In genomic region chr7:30394379-30394778, GRCm38 (mm10) we compare ENCODE assay signal across 8 mouse cellular contexts. TPM values are rescaled to one million over a fixed set of nuclear protein-coding genes. Genes with fewer than 3 reads are reported as not detected.
DNase-seq lines count a peak whose midpoint lies in the region; ATAC-seq and TF ChIP-seq lines count a peak whose summit lies in the region.

No protein-coding gene starts in this region.

- peaks cover 6% of the 10 kb centered on the region for H3K4me1 ChIP-seq in bone marrow, adult 2 months (ENCODE audit: control insufficient read depth, insufficient read depth, low read length)
- no peaks in the 10 kb centered on the region for H3K4me1 ChIP-seq in heart, postnatal 0 days (ENCODE audit: control insufficient read depth, insufficient read depth)
- no peaks in the 10 kb centered on the region; the same call in 1 of the 2 replicates for H3K4me1 ChIP-seq in liver, embryonic 16.5 days (ENCODE audit: control insufficient read depth, low read depth, low read length)
- H3K4me1 ChIP-seq in spleen, adult 2 months (ENCODE audit: control insufficient read depth, insufficient read depth, insufficient read length): peaks cover 13% of the 10 kb centered on the region; the same call in 1 of the 2 replicates

- H3K27me3 ChIP-seq in heart, postnatal 0 days (ENCODE audit: control insufficient read depth, insufficient read depth, low read length): no peaks in the 10 kb centered on the region
- no peaks in the 10 kb centered on the region for H3K27me3 ChIP-seq in liver, embryonic 16.5 days (ENCODE audit: control insufficient read depth, insufficient read depth, low read depth, low read length)
- H3K27me3 ChIP-seq in spleen, adult 2 months (ENCODE audit: control insufficient read depth, insufficient read depth, low read length): no peaks in the 10 kb centered on the region

- H3K36me3 ChIP-seq in heart, postnatal 0 days (replicated peaks; ENCODE audit: control insufficient read depth, insufficient read depth, low read length): no peaks in the 10 kb centered on the region
- no peaks in the 10 kb centered on the region for H3K36me3 ChIP-seq in liver, embryonic 16.5 days (ENCODE audit: control insufficient read depth, insufficient read depth)
- no peaks in the 10 kb centered on the region for H3K36me3 ChIP-seq in spleen, adult 2 months (ENCODE audit: control insufficient read depth, insufficient read depth, low read length)

- peak overlapping the region; percentile 24; the same call in 1 of the 2 replicates for H3K27ac ChIP-seq in layer of hippocampus, adult 2 months
- H3K27ac ChIP-seq in bone marrow, adult 2 months (ENCODE audit: control insufficient read depth, insufficient read depth, low read depth, low read length, poor library complexity): peak overlapping the region; percentile 86
- H3K27ac ChIP-seq in heart, postnatal 0 days (ENCODE audit: low read depth): peak overlapping the region; percentile 82
- peak overlapping the region; percentile 68 for H3K27ac ChIP-seq in liver, embryonic 16.5 days (ENCODE audit: low read length)
- peak overlapping the region; percentile 85 for H3K27ac ChIP-seq in spleen, adult 2 months (ENCODE audit: insufficient read depth, low read length)

- no peak for TF ChIP-seq EP300 in heart, postnatal 0 days (IDR thresholded peaks at IDR 0.05; ENCODE audit: low read depth)

- no peak for TF ChIP-seq CTCF in layer of hippocampus, adult 2 months (conservative IDR thresholded peaks at IDR 0.05)
- TF ChIP-seq CTCF in bone marrow, adult 2 months (IDR thresholded peaks at IDR 0.05; ENCODE audit: control insufficient read depth, insufficient read depth, low read length): no peak
- TF ChIP-seq CTCF in heart, postnatal 0 days (IDR thresholded peaks at IDR 0.05; ENCODE audit: low read depth): no peak
- TF ChIP-seq CTCF in spleen, adult 2 months (IDR thresholded peaks at IDR 0.05; ENCODE audit: extremely low read depth, insufficient read depth, insufficient read length, insufficient replicate concordance): no peak

- no peak for DNase-seq in layer of hippocampus, adult 2 months (ENCODE audit: low spot score in 2 of 2)
- DNase-seq in layer of hippocampus, postnatal 36 days: no peak
- DNase-seq in heart, postnatal 0 days (ENCODE audit: low spot score): peak; percentile 56
- DNase-seq in spleen, adult 2 months (ENCODE audit: low read depth in 1 of 2, low spot score in 2 of 2): peak; percentile 66 to 84
- DNase-seq in ovary, postnatal 14 days (ENCODE audit: low spot score): no peak
- DNase-seq in cerebellum, adult 9-10 months: no peak

- no peaks in the 10 kb centered on the region for H3K9me3 ChIP-seq in heart, postnatal 0 days (replicated peaks; ENCODE audit: control insufficient read depth, low read length)
- H3K9me3 ChIP-seq in liver, embryonic 16.5 days (replicated peaks; ENCODE audit: control insufficient read depth, low read length): no peaks in the 10 kb centered on the region

- WGBS in bone marrow, adult 2 months: 0% methylated on average over 11 of the region's 11 CpGs
- 40% methylated on average over 11 of the region's 11 CpGs for WGBS in heart, postnatal 0 days
- 7% methylated on average over 11 of the region's 11 CpGs for WGBS in liver, embryonic 16.5 days (ENCODE audit: insufficient replicate concordance)
- WGBS in spleen, adult 2 months: 1% methylated on average over 11 of the region's 11 CpGs

- H3K9ac ChIP-seq in heart, postnatal 0 days (replicated peaks; ENCODE audit: low read depth, low read length): no peak overlapping the region
- H3K9ac ChIP-seq in liver, embryonic 16.5 days (ENCODE audit: low read depth, low read length): no peak overlapping the region

- H3K4me3 ChIP-seq in layer of hippocampus, adult 2 months: no peak overlapping the region
- no peak overlapping the region for H3K4me3 ChIP-seq in bone marrow, adult 2 months (replicated peaks; ENCODE audit: control insufficient read depth, low read depth, low read length)
- no peak overlapping the region for H3K4me3 ChIP-seq in heart, postnatal 0 days (ENCODE audit: low read depth, low read length)
- H3K4me3 ChIP-seq in liver, embryonic 16.5 days (ENCODE audit: low read depth, low read length): no peak overlapping the region
- peak overlapping the region; percentile 41; the same call in 1 of the 2 replicates for H3K4me3 ChIP-seq in spleen, adult 2 months (ENCODE audit: extremely low read depth, insufficient read depth, insufficient read length)

- peak; percentile 66 for ATAC-seq in heart, postnatal 0 days (ENCODE audit: insufficient read depth, low read depth)
- peak; percentile 72 for ATAC-seq in liver, embryonic 16.5 days (ENCODE audit: low read depth)

- no peak; the same call in 1 of the 2 replicates for TF ChIP-seq POLR2A in bone marrow, adult 2 months (IDR thresholded peaks at IDR 0.05; ENCODE audit: borderline replicate concordance, control insufficient read depth, low read depth, low read length)
- TF ChIP-seq POLR2A in spleen, adult 2 months (IDR thresholded peaks at IDR 0.05; ENCODE audit: low read depth, low read length): no peak; the same call in none of the 2 replicates

- H3K4me2 ChIP-seq in heart, postnatal 0 days (ENCODE audit: low read depth, low read length): peak overlapping the region; percentile 1; the same call in 1 of the 2 replicates
- no peak overlapping the region for H3K4me2 ChIP-seq in liver, embryonic 16.5 days (ENCODE audit: low read depth, low read length)

RNA-seq across cellular contexts. Expression of gene Tyrobp, which starts 19.2 kb away (rescaled TPM):
- 10 to 100 TPM; 26.7 to 32.6 TPM for total RNA-seq in layer of hippocampus, adult 2 months (2021)
- total RNA-seq in layer of hippocampus, postnatal 36 days (2021): 10 to 100 TPM; 27.4 to 30.2 TPM
- 164 and 433 TPM in 2 replicates for polyA plus RNA-seq in bone marrow, adult 2 months (2011; ENCODE audit: insufficient read depth, insufficient read length, low replicate concordance, missing spikeins)
- 15.2 and 31.2 TPM in 2 replicates for total RNA-seq in heart, postnatal 0 days (2014; rRNA removed; ENCODE audit: low replicate concordance)
- 30.4 and 35.8 TPM in 2 replicates for polyA plus RNA-seq in heart, postnatal 0 days (2015; fragmentation: Nextera tagmentation; extraction: Ambion mirVana)
- 150 and 154 TPM in 2 replicates for polyA plus RNA-seq in liver, embryonic 16.5 days (2015; fragmentation: Nextera tagmentation; extraction: Ambion mirVana)
- 569 and 738 TPM in 2 replicates for polyA plus RNA-seq in spleen, adult 2 months (2012; rRNA removed)

RNA-seq across cellular contexts. Expression of gene Hcst, which starts 25.3 kb away (rescaled TPM):
- total RNA-seq in layer of hippocampus, adult 2 months (2021): 1 to 10 TPM in 1 of 2 experiments, not detected in 1; 1.5 TPM
- not detected for total RNA-seq in layer of hippocampus, postnatal 36 days (2021)
- polyA plus RNA-seq in bone marrow, adult 2 months (2011; ENCODE audit: insufficient read depth, insufficient read length, low replicate concordance, missing spikeins): 47.8 and 107 TPM in 2 replicates
- total RNA-seq in heart, postnatal 0 days (2014; rRNA removed; ENCODE audit: low replicate concordance): not detected in 2 replicates
- 1.1 and 1.4 TPM in 2 replicates for polyA plus RNA-seq in heart, postnatal 0 days (2015; fragmentation: Nextera tagmentation; extraction: Ambion mirVana)
- polyA plus RNA-seq in liver, embryonic 16.5 days (2015; fragmentation: Nextera tagmentation; extraction: Ambion mirVana): 7.2 and 7.8 TPM in 2 replicates
- 178 and 278 TPM in 2 replicates for polyA plus RNA-seq in spleen, adult 2 months (2012; rRNA removed)

RNA-seq across cellular contexts. Expression of gene Nfkbid, which starts 27.2 kb away (rescaled TPM):
- total RNA-seq in layer of hippocampus, adult 2 months (2021): 1 to 10 TPM; 2.8 to 3.0 TPM
- total RNA-seq in layer of hippocampus, postnatal 36 days (2021): 1 to 10 TPM; 3.1 to 3.4 TPM
- polyA plus RNA-seq in bone marrow, adult 2 months (2011; ENCODE audit: insufficient read depth, insufficient read length, low replicate concordance, missing spikeins): 12.3 and 34.2 TPM in 2 replicates
- 0.19 and 5.0 TPM in 2 replicates for total RNA-seq in heart, postnatal 0 days (2014; rRNA removed; ENCODE audit: low replicate concordance)
- polyA plus RNA-seq in heart, postnatal 0 days (2015; fragmentation: Nextera tagmentation; extraction: Ambion mirVana): 0.38 and 0.44 TPM in 2 replicates
- polyA plus RNA-seq in liver, embryonic 16.5 days (2015; fragmentation: Nextera tagmentation; extraction: Ambion mirVana): 1.4 and 1.7 TPM in 2 replicates
- 55.1 and 70.8 TPM in 2 replicates for polyA plus RNA-seq in spleen, adult 2 months (2012; rRNA removed)

RNA-seq across cellular contexts. Expression of gene Lrfn3, which starts 31.8 kb away (rescaled TPM):
- 10 to 100 TPM; 32.4 to 34.6 TPM for total RNA-seq in layer of hippocampus, adult 2 months (2021)
- total RNA-seq in layer of hippocampus, postnatal 36 days (2021): 10 to 100 TPM; 29.3 to 30.7 TPM
- polyA plus RNA-seq in bone marrow, adult 2 months (2011; ENCODE audit: insufficient read depth, insufficient read length, low replicate concordance, missing spikeins): 0.45 and 0.70 TPM in 2 replicates
- 3.6 and 5.4 TPM in 2 replicates for total RNA-seq in heart, postnatal 0 days (2014; rRNA removed; ENCODE audit: low replicate concordance)
- 0.40 and 0.69 TPM in 2 replicates for polyA plus RNA-seq in heart, postnatal 0 days (2015; fragmentation: Nextera tagmentation; extraction: Ambion mirVana)
- polyA plus RNA-seq in liver, embryonic 16.5 days (2015; fragmentation: Nextera tagmentation; extraction: Ambion mirVana): 2.0 and 2.1 TPM in 2 replicates
- 2.7 and 3.2 TPM in 2 replicates for polyA plus RNA-seq in spleen, adult 2 months (2012; rRNA removed)

RNA-seq across cellular contexts. Expression of gene Aplp1, which starts 51.0 kb away (rescaled TPM):
- 1,000 to 10,000 TPM; 1,283 to 1,305 TPM for total RNA-seq in layer of hippocampus, adult 2 months (2021)
- total RNA-seq in layer of hippocampus, postnatal 36 days (2021): 1,000 to 10,000 TPM; 1,244 to 1,325 TPM
- polyA plus RNA-seq in bone marrow, adult 2 months (2011; ENCODE audit: insufficient read depth, insufficient read length, low replicate concordance, missing spikeins): 6.2 TPM in 1 of 2 replicates, not detected in the other
- total RNA-seq in heart, postnatal 0 days (2014; rRNA removed; ENCODE audit: low replicate concordance): 3.6 and 11.4 TPM in 2 replicates
- polyA plus RNA-seq in heart, postnatal 0 days (2015; fragmentation: Nextera tagmentation; extraction: Ambion mirVana): 4.2 and 5.2 TPM in 2 replicates
- 4.2 and 4.4 TPM in 2 replicates for polyA plus RNA-seq in liver, embryonic 16.5 days (2015; fragmentation: Nextera tagmentation; extraction: Ambion mirVana)
- polyA plus RNA-seq in spleen, adult 2 months (2012; rRNA removed): 1.9 and 2.3 TPM in 2 replicates

Comparison
In these comparisons a context has a peak if more than half of its experiments do, and no peak if none do; other contexts are left out.
1. DNase-seq: peak in heart, postnatal 0 days (single experiment) and spleen, adult 2 months (2 of 2); none in layer of hippocampus, adult 2 months (0 of 2), layer of hippocampus, postnatal 36 days (0 of 2), ovary, postnatal 14 days (single experiment) and cerebellum, adult 9-10 months (single experiment).
2. H3K27ac ChIP-seq: peak in every context shown above with its lines; median percentile 86 in bone marrow, adult 2 months; 85 in spleen, adult 2 months; 82 in heart, postnatal 0 days; 68 in liver, embryonic 16.5 days; 24 in layer of hippocampus, adult 2 months.